ENCODE assay signal across 19 mouse cellular contexts in genomic region chr15:51265971-51266370, GRCm38 (mm10).
DNase-seq lines count a peak whose midpoint lies in the region; ATAC-seq and TF ChIP-seq lines count a peak whose summit lies in the region.
"Had no signal": no experiment of that assay in that cellular context is flagged by ENCODE, and none has a peak within 500 bp of the region (broad histone marks: within the 10 kb centered on the region; RNA-seq: fewer than 3 reads in every experiment).

No protein-coding gene starts in this region.

- no peak for ATAC-seq in kidney, embryonic 14.5 days (ENCODE audit: low FRiP score, low TSS enrichment)
- ATAC-seq: activated CD4-positive, CD25-positive, alpha-beta regulatory T cell, adult 4 months; CD4-positive, CD25-positive, alpha-beta regulatory T cell, adult 4 months; Patski had no signal

- H3K27me3 ChIP-seq in kidney, adult 2 months (replicated peaks; ENCODE audit: control insufficient read depth, insufficient read depth, low read length), result no peaks in the 10 kb centered on the region
- H3K27me3 ChIP-seq in kidney, embryonic 14.5 days (ENCODE audit: control insufficient read depth, insufficient read depth, low read length), result no peaks in the 10 kb centered on the region
- H3K27me3 ChIP-seq: CH12.LX had no signal

- no peak overlapping the region for H3K4me3 ChIP-seq in kidney, adult 2 months (ENCODE audit: insufficient read depth, low read depth, low read length)
- H3K4me3 ChIP-seq in kidney, embryonic 14.5 days (ENCODE audit: low read length), result no peak overlapping the region

- no peak overlapping the region for H3K9ac ChIP-seq in kidney, embryonic 14.5 days (ENCODE audit: low read depth, low read length)

- H3K4me2 ChIP-seq in kidney, embryonic 14.5 days (replicated peaks; ENCODE audit: low read depth, low read length), result no peak overlapping the region

- H3K36me3 ChIP-seq in kidney, adult 2 months (ENCODE audit: control insufficient read depth, insufficient read depth, low read length), result no peaks in the 10 kb centered on the region
- H3K36me3 ChIP-seq in kidney, embryonic 14.5 days (ENCODE audit: control insufficient read depth, insufficient read depth, low read length), result no peaks in the 10 kb centered on the region
- H3K36me3 ChIP-seq: G1E had no signal

- 9% methylated on average over 1 of the region's 1 CpGs for WGBS in kidney, adult 2 months
- 50% methylated on average over 1 of the region's 1 CpGs for WGBS in kidney, embryonic 14.5 days

- 0 out of 2 replicates have a peak overlapping the region, but pooled peaks have one; percentile 45 for H3K27ac ChIP-seq in kidney, adult 2 months (ENCODE audit: insufficient read depth, low read depth, low read length)
- no peak overlapping the region for H3K27ac ChIP-seq in kidney, embryonic 14.5 days (ENCODE audit: low read depth, low read length)

- no peak for TF ChIP-seq POLR2A in kidney, adult 2 months (IDR thresholded peaks at IDR 0.05; ENCODE audit: low read depth, low read length)

- no peaks in the 10 kb centered on the region for H3K9me3 ChIP-seq in kidney, embryonic 14.5 days (ENCODE audit: control insufficient read depth, low read length)
- H3K9me3 ChIP-seq: G1E had no signal

- TF ChIP-seq CTCF in kidney, adult 2 months (conservative IDR thresholded peaks at IDR 0.05; ENCODE audit: insufficient read depth, insufficient read length, low read depth, low read length), result no peak

- peak; percentile 73 for DNase-seq in kidney, adult 2 months
- DNase-seq in kidney, adult 18-20 months, result no peak
- peak; percentile 64 for DNase-seq in kidney, adult 9 months
- DNase-seq: adrenal gland, adult 2 months; adrenal gland, adult 8-10 months; adrenal gland, postnatal 10 days; adrenal gland, postnatal 14 days; adrenal gland, postnatal 25 days; adrenal gland, postnatal 36 days; B cell, adult 2 months; cerebellum, adult 11 months; cerebellum, adult 11-12 months; cerebellum, adult 18-20 months had no signal

- no peaks in the 10 kb centered on the region for H3K4me1 ChIP-seq in kidney, adult 2 months (ENCODE audit: control insufficient read depth, insufficient read depth, low read length)
- no peaks in the 10 kb centered on the region for H3K4me1 ChIP-seq in kidney, embryonic 14.5 days (ENCODE audit: control insufficient read depth, insufficient read depth, low read length)
